Mouse (Mus musculus) left cerebral cortex, postnatal 4 days (tissue): ENCODE results near the gene 4930430F08Rik. TPM values are rescaled to one million over a fixed set of nuclear protein-coding genes. Genes with fewer than 3 reads are reported as not detected.
A peak's percentile ranks its signal among the peaks of the same experiment; 100 is the strongest.
"Not testable (repeated sequence)": the region's sequence is repeated elsewhere in the genome, so short reads cannot be mapped to it uniquely, and the experiment has no call there.

Source experiments
- DNase-seq: peaks from one replicate; pipeline ENCODE4 v3.0.0-alpha.2; 2022
- intact Hi-C: fragments of 180-260 bp; cut with DNase I; formaldehyde crosslinking; loops from one replicate; pipeline ENCODE4 v1.15.1; 2025
- total RNA-seq, 2 experiments: library from RNA; stranded (reverse); gene quantifications; 2 replicates each; pipeline ENCODE4 v1.2.3; 2021

Gene 4930430F08Rik
- 10 to 100 TPM; 16.8 to 21.4 TPM for total RNA-seq

GRCm38 (mm10) chr10:100590323-100590722, at the start of gene 4930430F08Rik, which contains the start of gene 1700017N19Rik:
4930430F08Rik (minus strand) TSS chr10:100590423.
1700017N19Rik (plus strand) TSS chr10:100590484.
- DNase-seq, result no peak
- intact Hi-C loops, result no loop called here

GRCm38 (mm10) chr10:100629762-100630438, 39.7 kb upstream of the 4930430F08Rik start:
- DNase-seq, result peak; percentile 63
- intact Hi-C loops, result loop anchor here (5.0 kb wide), 1 partner anchor 1787 kb away; no protein-coding TSS in a partner anchor

GRCm38 (mm10) chr10:100622494-100622893, 32.3 kb upstream of the 4930430F08Rik start:
- intact Hi-C loops, result no loop called here

GRCm38 (mm10) chr10:100620040-100620439, 29.8 kb upstream of the 4930430F08Rik start:
- no peak for DNase-seq
- intact Hi-C loops, result no loop called here

More at GRCm38 (mm10) chr10:100622494-100622893, 32.3 kb upstream of the 4930430F08Rik start:
- DNase-seq, result no peak

GRCm38 (mm10) chr10:100619474-100619873, 29.3 kb upstream of the 4930430F08Rik start:
- intact Hi-C loops, result no loop called here

GRCm38 (mm10) chr10:100617233-100617903, 27.1 kb upstream of the 4930430F08Rik start:
- DNase-seq, result peak; percentile 55
- intact Hi-C loops, result no loop called here

More at GRCm38 (mm10) chr10:100619474-100619873, 29.3 kb upstream of the 4930430F08Rik start:
- no peak for DNase-seq

- intact Hi-C loops, result loop anchor here (10.0 kb wide), 1 partner anchor 1841 kb away; no protein-coding TSS in a partner anchor
- peak; percentile 10 for DNase-seq
These were observed 14.0 kb upstream of the 4930430F08Rik start for GRCm38 (mm10) chr10:100604254-100604653.

GRCm38 (mm10) chr10:100603511-100603910, 13.3 kb upstream of the 4930430F08Rik start:
- intact Hi-C loops, result loop anchor here (10.0 kb wide), 1 partner anchor 1841 kb away; no protein-coding TSS in a partner anchor
- no peak for DNase-seq

- DNase-seq, result no peak
- intact Hi-C loops, result no loop called here
These were observed 8.1 kb upstream of the 4930430F08Rik start for GRCm38 (mm10) chr10:100598339-100598738.

GRCm38 (mm10) chr10:100588932-100589388, 1.3 kb downstream of the 4930430F08Rik start:
- intact Hi-C loops, result no loop called here
- peak; percentile 93 for DNase-seq

- no peak for DNase-seq
- intact Hi-C loops, result no loop called here
These were observed 1.7 kb downstream of the 4930430F08Rik start for GRCm38 (mm10) chr10:100588524-100588923.

GRCm38 (mm10) chr10:100584178-100584577, 6.0 kb downstream of the 4930430F08Rik start:
- DNase-seq, result no peak
- intact Hi-C loops, result no loop called here

GRCm38 (mm10) chr10:100575294-100575693, 14.9 kb downstream of the 4930430F08Rik start:
- DNase-seq, result no peak
- intact Hi-C loops, result loop anchor here (10.0 kb wide), 1 partner anchor 60 kb away; no protein-coding TSS in a partner anchor

- intact Hi-C loops, result loop anchor here (10.0 kb wide), 1 partner anchor 60 kb away; no protein-coding TSS in a partner anchor
- no peak for DNase-seq
These were observed 15.6 kb downstream of the 4930430F08Rik start for GRCm38 (mm10) chr10:100574505-100575149.

- intact Hi-C loops, result loop anchor here (10.0 kb wide), 1 partner anchor 57 kb away; no protein-coding TSS in a partner anchor
- no peak for DNase-seq
These were observed 18.5 kb downstream of the 4930430F08Rik start for GRCm38 (mm10) chr10:100571707-100572106.

GRCm38 (mm10) chr10:100564112-100564511, 26.1 kb downstream of the 4930430F08Rik start:
- intact Hi-C loops, result no loop called here
- DNase-seq, result no peak

GRCm38 (mm10) chr10:100560194-100560883, 29.9 kb downstream of the 4930430F08Rik start:
- DNase-seq, intact Hi-C loops: not testable (repeated sequence)

- intact Hi-C loops, result no loop called here
These were observed 33.6 kb downstream of the 4930430F08Rik start for GRCm38 (mm10) chr10:100556566-100557175.

GRCm38 (mm10) chr10:100524499-100525390, 65.5 kb downstream of the 4930430F08Rik start:
- no peak for DNase-seq
- intact Hi-C loops, result no loop called here

More at GRCm38 (mm10) chr10:100556566-100557175, 33.6 kb downstream of the 4930430F08Rik start:
- no peak for DNase-seq
